Mouse (Mus musculus): ENCODE measurements around the gene Srr.

DNA sequence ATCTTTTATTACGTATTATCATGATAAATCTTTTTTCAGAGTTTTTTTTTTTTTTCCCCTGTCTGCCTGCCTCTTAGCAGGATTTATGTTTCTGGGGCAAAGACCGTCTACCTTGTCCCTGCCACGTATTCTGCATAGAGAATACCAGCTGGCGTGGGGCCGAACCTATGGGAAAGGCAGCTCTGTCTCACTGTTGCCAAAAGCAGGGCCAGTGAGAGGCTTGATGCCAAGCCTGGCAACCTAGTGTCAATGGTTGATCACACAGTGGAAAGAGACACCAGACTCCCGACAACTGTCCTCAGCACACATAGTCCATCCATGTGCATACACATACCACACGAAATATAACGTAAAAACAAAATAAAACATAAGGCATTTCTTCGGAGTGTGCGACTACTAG is 42.6 kb downstream of the Srr start:
- TF ChIP-seq GATA1 (IDR thresholded peaks at IDR 0.05; ENCODE audit: low read depth, low read length), result no peak
- TF ChIP-seq TBP (IDR thresholded peaks at IDR 0.05; ENCODE audit: low read depth, low read length), result no peak
- TF ChIP-seq MAX (IDR thresholded peaks at IDR 0.05; ENCODE audit: low read length), result no peak
- TF ChIP-seq CHD1 (IDR thresholded peaks at IDR 0.05; ENCODE audit: low read depth, low read length), result no peak
- no peak for TF ChIP-seq MXI1 (IDR thresholded peaks at IDR 0.05; ENCODE audit: low read depth, low read length)
- no peak for TF ChIP-seq CTCF (IDR thresholded peaks at IDR 0.05 in 2 of 3, conservative IDR thresholded peaks at IDR 0.05 in 1 of 3; ENCODE audit: control insufficient read depth in 1 of 3, insufficient read depth in 1 of 3, low read depth in 2 of 3, low read length in 3 of 3, poor library complexity in 1 of 3, severe bottlenecking in 1 of 3)
- TF ChIP-seq MYC (IDR thresholded peaks at IDR 0.05; ENCODE audit: low read depth, low read length), result no peak
- no peak for TF ChIP-seq MYB (IDR thresholded peaks at IDR 0.05; ENCODE audit: low read depth, low read length)
- TF ChIP-seq E2F4 (IDR thresholded peaks at IDR 0.05; ENCODE audit: borderline replicate concordance, low read depth, low read length), result no peak
- TF ChIP-seq ZKSCAN1 (IDR thresholded peaks at IDR 0.05; ENCODE audit: low read depth, low read length), result no peak
